Mouse (Mus musculus) kidney, adult 2 months (tissue): ENCODE measurements at regions not wholly inside any gene's neighbourhood (a gene's known extent, or its start where the extent isn't known, plus 50 kb on each side); places are given as distances from the start of the nearest gene placed in this dataset.

Experiments used
- CTCF ChIP-seq: fragments of 200-500 bp; conservative IDR thresholded peaks from 2 replicates; pipeline ENCODE4 v1.5.1; 2011; ENCODE audit warnings: low read depth, mild to moderate bottlenecking, control low read depth, low read length, moderate library complexity, mixed read lengths; ENCODE audit not compliant: insufficient read depth, insufficient read length
- POLR2A ChIP-seq: fragments of 200-500 bp; IDR thresholded peaks from one replicate; pipeline ENCODE4 v1.6.1; 2011; ENCODE audit warnings: low read depth, low read length, control low read depth

DNA sequence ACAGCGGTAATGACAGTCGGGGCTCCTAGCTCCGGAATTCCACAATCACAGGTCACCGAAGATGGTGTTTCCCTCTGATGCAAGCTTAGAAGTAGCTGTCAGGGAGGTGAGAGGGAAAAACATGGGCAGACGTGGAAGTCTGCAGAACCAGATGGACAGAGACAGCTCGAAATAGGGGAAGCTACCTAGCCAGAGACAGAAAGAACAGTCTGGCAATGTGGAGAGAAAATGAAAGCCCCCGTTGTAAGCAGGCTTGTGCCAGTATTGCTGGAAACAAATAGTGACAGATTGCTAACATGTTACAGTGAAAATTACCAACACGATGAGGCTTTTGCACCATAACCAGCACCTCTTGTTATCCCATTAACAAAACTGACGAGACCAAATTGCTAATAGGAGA, 173.0 kb upstream of the Zfp703 start:
- TF ChIP-seq CTCF: no peak
- no peak for TF ChIP-seq POLR2A
